Mouse (Mus musculus) 416B (cell line): Measurements from ENCODE around the gene Casp8.
"Not testable (repeated sequence)": the region's sequence is repeated elsewhere in the genome, so short reads cannot be mapped to it uniquely, and the experiment has no call there.

Experiments used
- DNase-seq: peaks from one replicate; pipeline ENCODE4 v3.0.0; 2011; ENCODE audit warnings: low read depth

Casp8 gene

GRCm38 (mm10) chr1:58800644-58801043 is 5.5 kb downstream of the Casp8 start:
- not testable (repeated sequence) for DNase-seq

- peak; percentile 64 for DNase-seq
Observed at GRCm38 (mm10) chr1:58801558-58802285, 6.5 kb downstream of the Casp8 start.

- peak; percentile 94 for DNase-seq
Observed at GRCm38 (mm10) chr1:58802322-58803273, 7.4 kb downstream of the Casp8 start.

GRCm38 (mm10) chr1:58803531-58803930 is 8.4 kb downstream of the Casp8 start:
- DNase-seq, result peak; percentile 72

DNA sequence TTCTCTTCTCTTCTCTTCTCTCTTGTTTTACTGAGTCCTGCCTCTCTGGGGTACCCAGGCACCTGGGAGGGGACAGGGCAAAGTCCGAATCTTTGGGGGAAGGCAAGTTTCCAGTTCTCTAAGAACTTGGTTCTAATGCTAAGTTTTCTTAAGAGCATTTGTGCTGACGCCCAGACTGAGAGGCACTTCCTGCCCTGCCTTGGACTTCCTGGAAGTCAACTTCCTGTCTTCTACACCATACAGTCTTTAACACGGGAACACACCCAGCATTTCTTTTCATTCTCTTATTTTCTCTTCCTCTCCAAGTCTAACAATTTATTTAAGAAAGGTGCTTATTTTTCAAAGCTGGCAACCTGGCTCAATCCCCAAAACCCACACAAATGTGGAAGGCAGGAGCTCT is 11.5 kb downstream of the Casp8 start:
- DNase-seq, result no peak

DNA sequence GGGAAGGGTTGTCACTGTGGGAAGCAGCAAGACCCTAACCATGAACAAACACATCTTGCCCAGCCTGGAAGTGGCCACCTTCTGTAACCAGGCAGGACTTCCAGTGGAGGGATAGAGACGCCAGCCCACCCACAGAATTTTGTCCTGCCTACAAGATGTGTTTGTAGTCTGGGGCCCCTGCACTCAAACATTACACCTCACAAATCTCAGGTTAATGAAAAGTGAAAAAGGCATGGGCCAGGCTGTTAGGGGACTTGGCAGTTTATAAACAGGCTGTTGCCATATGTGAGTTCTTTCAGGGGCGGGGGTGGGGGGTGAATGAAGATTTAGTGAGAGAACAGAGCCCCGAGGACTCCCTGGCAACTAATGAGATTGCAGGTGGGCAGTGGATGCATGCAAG is 31.1 kb downstream of the Casp8 start:
- DNase-seq, result no peak

GRCm38 (mm10) chr1:58830741-58831140 is 35.6 kb downstream of the Casp8 start:
- DNase-seq, result no peak

- no peak for DNase-seq
Observed at GRCm38 (mm10) chr1:58832198-58832597, 37.0 kb downstream of the Casp8 start.

- peak; percentile 82 for DNase-seq
Observed at GRCm38 (mm10) chr1:58856811-58857210, 61.6 kb downstream of the Casp8 start.

DNA sequence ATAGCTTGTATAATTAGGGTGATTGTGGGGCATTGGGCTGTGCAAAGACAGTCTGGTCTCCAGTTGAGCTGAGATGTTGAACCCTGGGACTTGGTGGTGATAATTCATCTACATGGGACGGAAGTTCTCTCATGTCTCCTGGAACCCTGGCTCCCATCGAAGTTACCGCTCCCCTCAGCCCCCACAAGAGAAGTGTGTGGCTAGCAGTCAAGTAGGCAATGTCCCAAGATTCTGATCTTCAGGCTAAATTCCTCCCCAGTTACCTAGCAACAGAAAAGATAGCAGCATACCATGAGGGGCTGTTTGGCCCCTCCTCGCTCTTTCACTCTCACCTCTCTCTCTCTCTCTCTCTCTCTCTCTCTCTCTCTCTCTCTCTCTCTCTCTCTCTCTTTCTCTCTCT is 64.0 kb downstream of the Casp8 start:
- DNase-seq, result not testable (repeated sequence)

DNA sequence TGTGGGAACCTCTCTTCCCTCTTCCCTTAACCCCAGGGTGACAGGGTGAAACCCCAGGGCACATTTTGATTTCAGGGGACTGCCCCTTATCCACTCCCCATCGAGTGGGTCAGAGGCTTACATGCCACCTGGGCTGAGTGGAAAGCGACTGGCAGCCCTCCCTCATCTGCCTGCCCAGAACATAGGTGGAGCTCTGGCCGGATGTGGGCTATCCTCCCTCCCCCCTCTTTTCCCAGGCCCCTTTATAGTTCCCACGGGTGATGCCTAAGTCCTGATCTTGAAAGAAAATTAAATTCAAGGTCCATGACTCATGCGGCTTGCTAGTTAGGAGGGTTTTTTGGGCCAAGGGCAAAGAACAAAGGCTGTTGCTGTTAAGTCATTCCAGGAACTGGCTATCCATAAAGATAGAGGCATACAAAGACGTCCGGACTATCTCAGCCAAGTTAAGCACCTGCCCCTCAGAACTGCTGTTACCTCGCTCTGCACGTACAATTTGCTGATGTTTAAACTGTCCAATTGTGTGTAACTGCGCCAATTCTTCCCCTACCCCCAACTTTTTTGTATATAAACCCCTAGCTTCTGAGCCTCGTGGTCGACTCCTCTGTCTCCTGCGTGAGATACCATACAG is 64.7 kb downstream of the Casp8 start:
- peak; percentile 63 for DNase-seq

DNA sequence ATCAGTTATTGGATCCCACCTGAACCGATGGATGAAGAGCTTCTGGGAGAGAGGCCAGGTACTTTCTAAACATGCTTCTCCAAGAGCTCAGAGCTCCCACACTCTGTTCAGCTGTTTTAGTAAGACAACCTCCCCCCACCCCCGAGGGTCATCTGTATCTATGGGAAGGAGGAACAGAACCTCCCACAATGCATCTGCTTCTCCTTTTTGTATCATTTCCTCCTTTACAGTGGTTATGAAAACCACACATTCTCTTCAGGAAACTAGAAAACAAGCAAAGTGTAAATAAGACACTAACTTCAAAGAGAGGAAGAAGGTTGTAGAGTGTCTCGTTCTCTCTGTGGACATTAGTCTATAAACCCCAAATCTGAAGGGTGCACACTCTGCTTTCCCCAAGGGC is 65.4 kb downstream of the Casp8 start:
- DNase-seq, result not testable (repeated sequence)

DNA sequence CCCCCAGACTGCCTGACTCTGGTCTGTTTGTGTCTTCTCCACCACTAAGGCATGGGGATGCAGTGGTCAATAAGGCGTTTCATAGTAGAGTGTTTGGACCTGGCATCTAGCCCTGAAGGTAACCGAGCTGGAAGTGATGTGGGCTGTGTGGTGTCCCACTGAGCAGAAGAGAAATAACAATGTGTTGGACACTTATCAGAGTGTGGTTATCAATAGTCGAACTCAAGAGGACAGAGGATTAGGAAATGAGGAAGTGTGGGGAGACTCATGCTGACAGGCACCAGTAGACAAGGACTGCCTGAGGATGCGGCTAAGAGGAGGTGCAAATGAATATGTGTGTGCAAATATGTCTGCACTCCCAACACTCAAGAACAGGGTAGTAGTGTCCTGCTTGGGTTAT is 81.3 kb downstream of the Casp8 start:
- peak; percentile 64 for DNase-seq

- DNase-seq, result not testable (repeated sequence)
Observed at GRCm38 (mm10) chr1:58879291-58879690, 84.1 kb downstream of the Casp8 start.

DNA sequence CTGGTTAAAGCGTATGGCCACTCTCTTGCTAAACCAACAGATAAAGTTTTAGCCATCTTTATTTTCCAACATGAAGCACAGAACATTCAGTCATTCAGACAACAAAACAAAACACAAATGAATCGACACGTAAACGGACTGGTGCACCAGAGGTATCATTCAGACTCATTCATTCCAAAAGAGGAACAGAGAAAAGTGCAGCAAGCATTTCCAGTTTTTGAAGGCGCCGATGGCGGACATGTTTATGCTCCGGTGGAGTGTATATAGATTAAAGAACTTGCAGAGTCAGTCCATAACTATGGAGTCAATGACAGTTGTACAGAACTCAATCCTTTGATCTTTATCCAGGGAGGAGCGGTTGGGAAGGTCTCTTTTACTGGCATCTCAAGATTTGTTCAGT is 88.1 kb downstream of the Casp8 start:
- DNase-seq, result not testable (repeated sequence)

- no peak for DNase-seq
Observed at GRCm38 (mm10) chr1:58885646-58886045, 90.5 kb downstream of the Casp8 start.

DNA sequence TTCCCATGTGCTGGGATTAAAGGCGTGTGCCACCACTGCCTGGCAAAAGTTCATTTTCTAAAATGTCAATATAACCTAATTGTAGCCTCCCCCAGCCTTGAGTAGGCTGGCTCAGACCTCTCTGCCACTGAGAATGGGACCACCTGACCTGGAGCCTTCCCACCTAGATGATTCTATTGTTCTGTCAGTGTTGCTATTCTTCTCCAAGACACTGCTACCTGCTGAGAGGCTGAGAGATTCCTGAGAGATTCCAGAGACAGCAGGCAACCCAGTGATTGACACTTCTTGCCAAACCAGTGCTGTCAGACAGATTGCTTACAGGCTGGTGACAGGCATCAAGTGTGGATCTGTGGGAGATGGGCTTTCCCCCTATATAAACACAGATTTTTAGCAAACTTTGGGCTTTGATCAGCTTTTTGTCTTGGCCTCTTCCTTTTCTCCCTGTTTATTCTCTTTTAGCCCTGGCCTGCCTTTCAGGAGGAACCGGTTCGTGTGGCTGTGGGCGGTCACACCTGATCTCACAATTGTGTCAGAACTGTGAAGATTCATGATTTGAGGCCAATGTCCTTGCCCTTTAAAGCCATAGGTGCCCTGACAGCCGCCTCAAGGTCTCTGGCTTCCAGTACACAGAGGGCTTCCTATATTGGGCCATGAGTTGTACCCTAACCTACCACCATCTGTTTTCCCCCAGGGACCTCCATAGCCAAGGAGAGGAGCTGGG is 94.8 kb downstream of the Casp8 start:
- DNase-seq, result no peak

DNA sequence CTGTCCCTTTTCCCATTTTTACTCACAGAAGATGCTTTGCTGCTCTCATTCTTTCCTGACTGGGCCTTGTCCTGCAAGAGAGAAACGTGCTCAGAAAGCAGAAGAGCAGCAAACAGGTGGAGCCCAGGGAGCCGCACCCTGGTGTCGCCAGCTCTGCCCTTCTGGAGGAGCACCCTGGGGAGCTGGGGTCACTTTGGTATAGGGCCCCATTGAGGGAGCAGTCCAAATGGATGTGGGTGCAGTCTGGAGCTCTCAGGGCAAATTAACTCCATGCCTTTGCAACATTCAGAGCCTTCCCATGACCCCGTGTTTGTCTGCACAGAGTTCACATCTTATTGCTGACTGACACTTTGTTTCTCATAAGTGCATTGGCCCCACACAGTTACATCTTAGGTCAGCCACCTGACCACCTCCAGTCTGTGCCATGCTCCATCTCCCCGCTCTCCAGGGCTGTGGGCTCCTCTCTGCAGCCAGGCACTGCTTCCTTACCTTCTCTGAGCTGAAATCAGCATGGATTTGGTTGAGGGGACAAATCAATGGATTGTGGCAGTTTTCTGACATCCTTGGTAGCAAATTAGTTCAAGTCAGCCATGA is 95.6 kb downstream of the Casp8 start:
- DNase-seq, result not testable (repeated sequence)

DNA sequence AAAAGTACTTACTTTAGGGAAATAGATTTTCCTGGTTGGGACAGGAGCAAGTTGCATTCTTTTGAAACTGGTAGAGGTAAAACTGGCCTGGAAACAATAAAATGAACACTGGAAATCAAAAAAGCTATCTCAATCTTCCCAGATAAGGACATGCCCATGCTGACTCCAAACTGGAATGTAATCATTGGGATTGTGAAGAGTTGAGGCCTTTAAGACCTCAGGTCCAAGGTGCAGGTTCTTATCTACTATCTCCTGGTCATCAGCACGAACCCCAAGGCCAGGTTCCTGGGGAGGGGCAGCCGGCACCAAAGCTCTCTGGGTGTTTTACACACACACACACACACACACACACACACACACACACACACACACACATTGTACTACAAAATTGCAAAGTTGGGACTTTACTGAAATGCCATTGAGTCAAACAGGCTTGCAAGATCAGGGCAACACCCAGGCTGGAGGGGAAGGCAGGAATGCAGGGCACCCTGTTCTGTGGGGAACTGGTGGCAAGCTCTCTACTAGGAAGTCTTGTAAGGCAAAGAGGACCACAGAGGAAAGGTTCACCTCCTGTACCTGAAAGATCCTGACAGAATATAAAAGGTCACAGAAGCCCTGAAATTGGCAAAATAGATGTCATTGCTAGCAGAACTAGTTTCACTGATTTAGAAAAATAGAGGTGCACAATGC is 96.5 kb downstream of the Casp8 start:
- not testable (repeated sequence) for DNase-seq

DNA sequence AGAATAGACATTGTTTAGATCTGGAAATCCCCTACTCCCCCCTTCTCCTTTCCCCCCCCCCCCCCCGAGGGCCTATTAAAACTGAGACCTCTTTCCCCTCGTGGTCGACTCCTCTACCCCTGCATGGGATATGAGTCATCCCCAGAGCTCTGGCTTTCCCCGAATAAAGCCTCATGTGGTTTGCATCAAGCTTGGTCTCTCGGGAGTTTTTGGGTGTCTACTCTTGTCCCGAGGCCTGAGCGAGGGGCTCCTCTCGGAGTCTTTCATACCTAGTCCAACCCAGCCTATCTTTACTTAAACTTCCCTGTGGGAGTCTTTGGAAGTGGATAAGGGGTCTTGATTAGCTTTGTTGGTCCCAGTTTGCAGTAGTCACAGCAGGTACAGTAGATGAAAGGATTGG is 97.2 kb downstream of the Casp8 start:
- not testable (repeated sequence) for DNase-seq
